Mouse (Mus musculus): Measurements from ENCODE around the gene H2afy. TPM values are rescaled to one million over a fixed set of nuclear protein-coding genes. Genes with fewer than 3 reads are reported as not detected.

Gene H2afy
- polyA plus RNA-seq, 1 experiment from 2014 or later, result 76.3 TPM

DNA sequence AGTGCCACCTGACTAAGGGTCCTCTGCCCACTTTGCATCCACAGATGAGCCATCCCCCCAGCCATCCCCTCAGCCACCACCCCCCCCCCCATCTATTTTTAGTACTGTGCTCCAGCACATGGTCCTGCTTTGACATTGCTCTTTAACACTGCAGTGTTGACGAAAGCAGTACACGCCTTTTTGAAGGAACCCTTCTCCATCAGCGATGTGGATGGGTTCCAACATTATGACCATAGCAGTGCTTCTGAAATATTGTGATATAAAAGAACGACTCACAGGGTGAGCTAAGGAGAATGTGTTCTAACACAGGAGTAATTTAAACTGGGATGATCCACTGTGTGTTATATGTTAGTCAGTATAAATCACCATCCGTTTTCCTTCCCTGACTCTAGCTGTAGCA lies 109.5 kb downstream of the H2afy start:
- no peak overlapping the region for H3K4me2 ChIP-seq (ENCODE audit: low read depth, low read length)

DNA sequence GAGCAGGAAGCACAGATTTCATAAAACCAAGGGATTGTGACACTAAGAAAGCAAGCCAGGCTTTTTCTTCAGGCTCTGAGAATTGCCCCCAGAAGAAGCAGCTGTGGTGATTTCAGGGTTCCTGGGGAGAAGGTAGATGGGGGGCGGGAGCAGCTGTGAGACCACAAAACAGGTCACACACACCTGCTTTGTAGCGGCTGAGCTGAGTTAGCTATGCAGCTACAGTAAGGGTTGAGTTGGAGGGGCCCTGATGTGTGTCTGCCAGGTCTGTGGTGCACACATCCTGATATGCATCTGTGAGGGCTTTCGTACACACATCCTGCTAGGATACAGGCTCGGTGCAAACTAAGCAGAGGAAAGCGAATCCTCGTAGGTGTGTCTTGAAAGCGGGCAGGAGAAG lies 110.1 kb downstream of the H2afy start:
- ATAC-seq (ENCODE audit: low read depth), result no peak
- WGBS (ENCODE audit: insufficient replicate concordance), result 56% methylated on average over 7 of the region's 7 CpGs
- H3K27ac ChIP-seq (ENCODE audit: low read length), result no peak overlapping the region

More for the DNA sequence above, 109.5 kb downstream of the H2afy start:
- Histone ChIP-seq H3K36me3 (ENCODE audit: control insufficient read depth, insufficient read depth) (no peaks in the 10 kb centered on the region), H3K4me1 (ENCODE audit: control insufficient read depth, low read depth, low read length) (no peaks in the 10 kb centered on the region), H3K27me3 (ENCODE audit: control insufficient read depth, insufficient read depth, low read depth, low read length) (no peaks in the 10 kb centered on the region), H3K27ac (ENCODE audit: low read length) (no peak overlapping the region), H3K4me3 (ENCODE audit: low read depth, low read length) (no peak overlapping the region), H3K9ac (ENCODE audit: low read depth, low read length) (no peak overlapping the region), H3K9me3 (replicated peaks; ENCODE audit: control insufficient read depth, low read length) (no peaks in the 10 kb centered on the region)
- WGBS (ENCODE audit: insufficient replicate concordance), result 67% methylated on average over 5 of the region's 5 CpGs
- no peak for ATAC-seq (ENCODE audit: low read depth)

DNA sequence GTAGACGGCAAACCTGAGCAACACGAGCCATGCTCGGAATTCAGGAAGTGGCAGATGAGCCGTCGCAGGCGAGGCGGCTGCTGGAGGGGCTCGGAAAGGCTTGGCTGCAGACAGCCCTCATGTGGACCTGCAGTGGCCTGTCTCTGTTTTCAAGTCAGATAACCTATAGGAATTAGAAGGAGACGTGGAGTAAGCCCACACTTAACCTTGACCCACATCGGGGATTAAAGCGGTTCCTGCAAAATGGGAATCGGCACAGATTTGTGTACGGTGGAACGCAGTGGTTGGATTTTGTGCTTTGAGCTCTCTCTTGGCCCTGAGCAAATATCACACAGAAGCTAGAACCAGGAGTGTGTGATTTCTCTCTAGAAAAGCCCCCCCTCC lies 111.1 kb downstream of the H2afy start:
- no peak overlapping the region for H3K27ac ChIP-seq (ENCODE audit: low read length)
- WGBS (ENCODE audit: insufficient replicate concordance), result 50% methylated on average over 14 of the region's 14 CpGs

More for the DNA sequence above, 110.1 kb downstream of the H2afy start:
- Histone ChIP-seq H3K9ac (ENCODE audit: low read depth, low read length) (no peak overlapping the region), H3K36me3 (ENCODE audit: control insufficient read depth, insufficient read depth) (no peaks in the 10 kb centered on the region), H3K9me3 (replicated peaks; ENCODE audit: control insufficient read depth, low read length) (no peaks in the 10 kb centered on the region), H3K4me1 (ENCODE audit: control insufficient read depth, low read depth, low read length) (no peaks in the 10 kb centered on the region), H3K4me3 (ENCODE audit: low read depth, low read length) (no peak overlapping the region), H3K4me2 (ENCODE audit: low read depth, low read length) (no peak overlapping the region), H3K27me3 (ENCODE audit: control insufficient read depth, insufficient read depth, low read depth, low read length) (no peaks in the 10 kb centered on the region)

DNA sequence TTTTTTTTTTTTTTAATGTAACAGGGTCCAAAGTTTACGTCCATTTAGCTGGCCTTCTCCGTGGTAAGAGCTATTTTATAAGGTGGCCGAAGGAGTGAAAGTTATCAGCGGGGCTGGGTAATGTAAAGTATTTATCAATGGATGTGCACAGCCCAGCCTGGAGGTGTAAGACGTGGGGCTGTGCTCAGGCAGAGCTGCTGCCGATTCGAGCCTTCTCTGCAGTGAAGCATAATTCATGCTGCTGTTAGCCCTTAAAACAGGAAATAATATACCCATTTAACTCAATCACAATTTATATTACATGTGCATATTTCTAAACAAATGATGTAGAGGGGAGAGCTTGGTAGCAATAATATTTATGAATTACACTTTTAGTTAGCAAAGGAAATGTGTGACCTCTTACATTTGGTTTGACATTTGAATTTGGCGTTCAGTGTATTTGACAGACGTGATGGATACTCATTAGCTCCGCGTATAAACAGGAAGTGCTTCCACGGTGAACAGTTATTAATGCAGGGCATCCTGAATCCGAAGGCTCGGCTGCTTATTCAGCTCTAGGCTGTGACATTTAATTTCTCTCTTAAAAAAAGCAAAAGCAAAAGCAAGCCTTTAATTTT lies 111.6 kb downstream of the H2afy start:
- H3K9me3 ChIP-seq (replicated peaks; ENCODE audit: control insufficient read depth, low read length), result no peaks in the 10 kb centered on the region
- no peak overlapping the region for H3K9ac ChIP-seq (ENCODE audit: low read depth, low read length)
- no peaks in the 10 kb centered on the region for H3K27me3 ChIP-seq (ENCODE audit: control insufficient read depth, insufficient read depth, low read depth, low read length)
- no peaks in the 10 kb centered on the region for H3K36me3 ChIP-seq (ENCODE audit: control insufficient read depth, insufficient read depth)
- ATAC-seq (ENCODE audit: low read depth), result no peak
- WGBS (ENCODE audit: insufficient replicate concordance), result 47% methylated on average over 14 of the region's 14 CpGs
- no peak overlapping the region for H3K4me3 ChIP-seq (ENCODE audit: low read depth, low read length)
- H3K4me2 ChIP-seq (ENCODE audit: low read depth, low read length), result peak overlapping the region; percentile 24; the same call in 1 of the 2 replicates
- no peaks in the 10 kb centered on the region for H3K4me1 ChIP-seq (ENCODE audit: control insufficient read depth, low read depth, low read length)
- H3K27ac ChIP-seq (ENCODE audit: low read length), result no peak overlapping the region

More for the DNA sequence above, 111.1 kb downstream of the H2afy start:
- Histone ChIP-seq H3K4me1 (ENCODE audit: control insufficient read depth, low read depth, low read length) (no peaks in the 10 kb centered on the region), H3K9ac (ENCODE audit: low read depth, low read length) (no peak overlapping the region), H3K27me3 (ENCODE audit: control insufficient read depth, insufficient read depth, low read depth, low read length) (no peaks in the 10 kb centered on the region), H3K36me3 (ENCODE audit: control insufficient read depth, insufficient read depth) (no peaks in the 10 kb centered on the region), H3K9me3 (replicated peaks; ENCODE audit: control insufficient read depth, low read length) (no peaks in the 10 kb centered on the region), H3K4me3 (ENCODE audit: low read depth, low read length) (no peak overlapping the region), H3K4me2 (ENCODE audit: low read depth, low read length) (peak overlapping the region; percentile 24; the same call in 1 of the 2 replicates)
- no peak for ATAC-seq (ENCODE audit: low read depth)

Other genes starting within 250 kb of the H2afy start
- 7.1 and 8.1 TPM in 2 replicates for gene Tifab, start 42.5 kb upstream of the H2afy start, polyA plus RNA-seq (2015; fragmentation: Nextera tagmentation; extraction: Ambion mirVana)
- gene Neurog1, start 115.8 kb upstream of the H2afy start, polyA plus RNA-seq (2015; fragmentation: Nextera tagmentation; extraction: Ambion mirVana), result not detected in 2 replicates
- gene Cxcl14, start 160.2 kb upstream of the H2afy start, polyA plus RNA-seq (2015; fragmentation: Nextera tagmentation; extraction: Ambion mirVana), result 0.06 TPM in 1 of 2 replicates, not detected in the other

Measured in liver, embryonic 16.5 days (tissue).